Mouse (Mus musculus): ENCODE measurements at regions not wholly inside any gene's neighbourhood (a gene's known extent, or its start where the extent isn't known, plus 50 kb on each side); places are given as distances from the start of the nearest gene placed in this dataset.

- TF ChIP-seq POLR2A (IDR thresholded peaks at IDR 0.05; ENCODE audit: control insufficient read depth, low read depth, low read length) (no peak), CTCF (IDR thresholded peaks at IDR 0.05; ENCODE audit: control insufficient read depth, insufficient read depth, insufficient replicate concordance, low read depth, low read length) (no peak)
Observed at GRCm38 (mm10) chr6:140281488-140282284, 142.2 kb upstream of the Plekha5 start.

All from testis, adult 2 months (tissue).